Mouse (Mus musculus) megakaryocyte, embryonic 14.5 days (primary cell): ENCODE measurements around the gene Dtx2.

Experiments used
- FLI1 ChIP-seq: IDR thresholded peaks from 2 replicates; pipeline ENCODE4 v1.6.1; 2012; ENCODE audit warnings: low read length, inconsistent platforms, mixed read lengths
- GATA1 ChIP-seq: IDR thresholded peaks from 3 replicates; pipeline ENCODE4 v1.6.1; 2012; ENCODE audit warnings: mixed read lengths, low read length, inconsistent platforms, borderline replicate concordance

DNA sequence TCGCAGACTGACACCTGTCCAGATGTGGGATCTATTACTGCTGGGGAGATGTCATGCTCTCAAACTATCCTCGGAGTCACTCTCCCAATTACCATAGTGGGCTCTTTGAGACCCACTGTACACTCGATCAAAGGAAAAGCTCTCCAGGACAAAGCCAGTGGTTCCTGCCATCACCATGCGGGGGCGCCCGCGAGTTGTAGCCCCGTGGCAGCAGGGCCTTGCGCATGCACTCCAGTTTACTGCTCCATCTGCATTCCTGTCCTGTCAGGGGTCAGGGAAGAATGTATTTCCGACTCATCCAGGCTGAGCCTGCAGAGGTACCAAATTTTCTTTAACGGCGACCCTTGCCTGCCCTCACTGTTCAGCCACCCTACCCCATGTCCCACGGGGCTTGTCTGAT, 50.3 kb downstream of the Dtx2 start:
- TF ChIP-seq GATA1 (no peak), FLI1 (no peak)
